Mouse (Mus musculus): ENCODE measurements around the gene Peg10. TPM values are rescaled to one million over a fixed set of nuclear protein-coding genes. Genes with fewer than 3 reads are reported as not detected.

Gene Peg10
- 5.5 and 8.5 TPM in 2 replicates for polyA plus RNA-seq (2012; rRNA removed)

- DNase-seq (ENCODE audit: low spot score), result peak; percentile 56
Measured at GRCm38 (mm10) chr6:4746696-4747439, at the start of gene Peg10, which contains the start of gene Sgce. Peg10 (plus strand) TSS chr6:4747306. Sgce (minus strand) TSS chr6:4747207.

DNA sequence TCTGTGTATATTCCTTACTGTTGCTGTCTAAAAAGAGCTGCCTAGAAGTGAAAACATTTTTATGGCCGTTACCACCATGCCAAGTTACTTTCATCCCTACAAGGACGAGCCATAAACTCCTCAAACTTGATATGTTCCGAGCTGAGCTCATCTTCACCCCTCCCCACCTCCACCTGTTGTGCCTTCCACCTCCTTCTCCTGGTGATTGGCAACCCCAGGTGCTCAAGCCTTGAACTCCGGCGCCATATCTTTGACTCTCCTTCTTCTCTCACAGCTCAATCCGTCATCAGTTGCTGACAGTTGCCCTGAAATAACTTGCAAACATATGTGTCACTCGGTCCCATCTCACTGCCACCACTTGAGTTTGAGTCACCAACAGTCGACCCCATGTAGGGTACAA, 45.5 kb upstream of the Peg10 start:
- no peak for DNase-seq (ENCODE audit: low spot score)

GRCm38 (mm10) chr6:4703908-4704307, 43.2 kb upstream of the Peg10 start:
- DNase-seq (ENCODE audit: low spot score), result no peak

GRCm38 (mm10) chr6:4706415-4706814, 40.7 kb upstream of the Peg10 start:
- no peak for DNase-seq (ENCODE audit: low spot score)

- no peak for DNase-seq (ENCODE audit: low spot score)
Measured at GRCm38 (mm10) chr6:4708971-4709370, 38.1 kb upstream of the Peg10 start.

GRCm38 (mm10) chr6:4716171-4716570, 30.9 kb upstream of the Peg10 start:
- no peak for DNase-seq (ENCODE audit: low spot score)

- DNase-seq (ENCODE audit: low spot score), result no peak
Measured at GRCm38 (mm10) chr6:4717344-4717743, 29.8 kb upstream of the Peg10 start.

GRCm38 (mm10) chr6:4722142-4722541, 25.0 kb upstream of the Peg10 start:
- DNase-seq (ENCODE audit: low spot score), result no peak

- DNase-seq (ENCODE audit: low spot score), result no peak
Measured at GRCm38 (mm10) chr6:4722739-4723138, 24.4 kb upstream of the Peg10 start.

- no peak for DNase-seq (ENCODE audit: low spot score)
Measured at GRCm38 (mm10) chr6:4723998-4724757, 22.9 kb upstream of the Peg10 start.

GRCm38 (mm10) chr6:4728305-4728704, 18.8 kb upstream of the Peg10 start:
- no peak for DNase-seq (ENCODE audit: low spot score)

DNA sequence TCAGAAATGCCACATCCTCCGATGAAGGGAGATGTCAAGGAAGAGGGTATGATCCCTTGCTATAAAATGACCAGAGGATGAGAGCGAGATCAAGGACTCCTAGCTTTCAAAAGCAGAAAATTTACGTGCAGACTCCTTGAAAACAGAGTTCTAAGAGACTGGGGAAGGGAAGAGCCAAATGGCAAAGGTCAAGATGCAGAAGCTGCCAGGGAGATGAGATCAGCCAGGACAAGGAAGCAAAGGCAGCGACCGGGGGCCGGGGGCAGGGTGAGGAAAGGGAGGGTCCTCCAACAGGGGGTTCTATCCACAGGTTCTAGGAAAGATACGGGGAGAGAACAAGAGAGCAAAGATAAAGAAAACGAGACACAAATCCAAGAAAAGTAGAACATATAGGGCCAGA, 15.4 kb upstream of the Peg10 start:
- no peak for DNase-seq (ENCODE audit: low spot score)

- DNase-seq (ENCODE audit: low spot score), result no peak
Measured at GRCm38 (mm10) chr6:4733208-4733607, 13.9 kb upstream of the Peg10 start.

- no peak for DNase-seq (ENCODE audit: low spot score)
Measured at GRCm38 (mm10) chr6:4736372-4736771, 10.7 kb upstream of the Peg10 start.

GRCm38 (mm10) chr6:4738034-4738629, 9.0 kb upstream of the Peg10 start:
- DNase-seq (ENCODE audit: low spot score), result no peak

GRCm38 (mm10) chr6:4738717-4739116, 8.4 kb upstream of the Peg10 start:
- no peak for DNase-seq (ENCODE audit: low spot score)

- DNase-seq (ENCODE audit: low spot score), result no peak
Measured at GRCm38 (mm10) chr6:4739522-4740355, 7.4 kb upstream of the Peg10 start.

- DNase-seq (ENCODE audit: low spot score), result no peak
Measured at GRCm38 (mm10) chr6:4740511-4740910, 6.6 kb upstream of the Peg10 start.

DNA sequence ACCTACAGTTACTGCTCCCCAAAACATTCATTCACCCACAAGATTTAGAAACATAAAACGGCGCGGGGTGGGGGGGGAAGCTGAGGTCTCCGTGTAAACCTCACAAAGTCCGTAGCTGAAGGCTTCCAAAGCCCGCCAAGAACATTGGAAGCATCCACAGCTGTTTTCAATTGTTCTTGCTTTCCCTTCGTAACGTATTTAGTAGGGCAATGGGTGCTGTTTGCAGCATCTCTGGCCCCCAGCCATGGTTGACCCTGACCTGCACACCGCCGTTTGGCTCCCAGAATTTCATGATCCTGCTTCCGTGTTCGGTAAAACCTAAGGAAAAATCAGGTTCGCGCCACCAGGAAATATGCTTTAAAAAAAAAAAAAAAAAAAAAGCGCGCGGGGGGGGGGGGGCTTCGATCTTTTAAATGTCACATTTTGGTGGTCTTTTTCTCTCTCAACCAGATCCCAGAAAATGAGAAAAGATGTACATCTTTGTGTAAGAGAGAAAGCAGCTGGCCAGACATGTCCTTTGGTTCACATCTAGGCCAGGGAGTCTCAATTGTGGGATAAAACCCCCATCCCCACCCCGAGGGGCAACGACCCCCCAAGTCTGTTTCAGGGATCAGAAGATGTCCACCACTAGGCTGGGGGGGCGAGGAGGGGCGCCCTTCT, 940 bp upstream of the Peg10 start:
- DNase-seq (ENCODE audit: low spot score), result no peak

DNA sequence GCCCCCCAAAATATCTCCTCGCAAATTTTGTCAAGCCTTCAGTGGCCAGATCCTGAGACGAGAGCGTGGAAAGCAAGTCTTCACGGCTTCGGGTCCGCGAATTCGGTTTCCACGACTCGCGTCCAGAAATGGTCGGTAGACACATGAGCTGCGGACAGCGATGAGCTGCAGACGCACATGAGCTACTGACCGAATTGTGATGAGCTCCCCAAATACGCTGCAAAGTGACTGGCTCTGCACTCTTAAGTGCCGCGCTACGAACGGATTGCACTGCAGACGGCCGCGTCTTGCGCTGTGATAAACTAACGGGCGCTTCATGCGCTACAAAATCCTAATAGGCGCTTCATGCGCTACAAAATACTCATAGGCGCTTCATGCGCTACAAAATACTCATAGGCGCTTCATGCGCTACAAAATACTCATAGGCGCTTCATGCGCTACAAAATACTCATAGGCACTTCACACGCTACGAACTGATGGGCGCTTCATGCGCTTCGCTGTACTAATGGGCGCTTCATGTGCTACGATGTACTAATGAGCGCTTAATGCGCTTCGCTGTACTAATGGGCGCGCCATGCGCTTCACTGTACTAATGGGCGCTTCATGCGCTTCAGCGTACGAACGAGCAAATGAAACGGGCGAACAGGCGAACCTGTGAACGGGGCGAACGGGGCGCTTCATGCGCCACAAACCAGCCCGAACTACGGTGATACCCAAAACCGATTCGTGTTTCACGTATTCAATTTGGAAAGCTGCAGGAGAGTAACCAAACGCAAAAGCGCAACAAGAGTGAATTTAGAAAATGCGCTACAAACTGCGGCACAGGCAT, 785 bp downstream of the Peg10 start:
- no peak for DNase-seq (ENCODE audit: low spot score)
